Mouse (Mus musculus): ENCODE measurements around the gene Sectm1a.
"Not testable (repeated sequence)": the region's sequence is repeated elsewhere in the genome, so short reads cannot be mapped to it uniquely, and the experiment has no call there.

Gene Sectm1a

DNA sequence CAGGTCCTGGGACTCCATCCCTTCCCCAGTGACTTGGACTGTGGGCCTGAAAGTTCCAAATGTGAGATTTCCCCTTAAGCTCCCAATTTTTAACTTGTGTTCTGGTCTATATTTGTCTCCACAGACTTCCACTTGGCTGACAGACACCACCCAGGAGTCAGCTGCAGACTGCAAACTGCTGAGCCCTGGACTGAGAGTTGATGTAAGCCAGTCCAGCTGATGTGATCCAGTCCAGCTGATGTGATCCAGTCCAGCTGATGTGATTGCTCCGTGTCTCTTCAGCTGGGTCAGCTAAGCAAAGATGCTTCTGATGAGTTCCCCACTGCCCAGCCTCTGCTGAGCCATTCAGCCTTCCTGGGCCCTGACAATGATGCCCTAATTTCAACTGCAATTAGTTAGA lies 29.2 kb downstream of the Sectm1a start:
- DNase-seq (ENCODE audit: inconsistent age in 2 of 2, low spot score in 1 of 2) = no peak

DNA sequence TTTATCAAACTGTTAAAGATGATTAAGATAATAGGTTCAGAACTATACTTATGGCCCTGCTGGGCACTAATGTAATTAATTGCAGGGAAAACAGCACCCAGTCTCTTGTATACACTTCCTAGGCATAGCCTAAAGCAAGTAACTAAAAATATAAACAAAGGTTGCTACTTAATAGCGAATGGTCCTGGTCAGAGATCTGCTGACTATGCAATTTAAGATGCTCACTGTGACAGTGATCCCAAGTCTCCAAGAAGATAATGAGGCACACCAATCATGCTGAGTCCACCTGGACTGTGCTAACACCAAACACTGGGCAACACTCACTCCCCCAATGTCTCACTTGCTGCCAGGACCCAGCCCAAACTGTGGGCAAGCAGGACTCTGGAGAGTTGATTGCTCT lies 31.2 kb downstream of the Sectm1a start:
- no peak for DNase-seq (ENCODE audit: inconsistent age in 2 of 2, low spot score in 1 of 2)

DNA sequence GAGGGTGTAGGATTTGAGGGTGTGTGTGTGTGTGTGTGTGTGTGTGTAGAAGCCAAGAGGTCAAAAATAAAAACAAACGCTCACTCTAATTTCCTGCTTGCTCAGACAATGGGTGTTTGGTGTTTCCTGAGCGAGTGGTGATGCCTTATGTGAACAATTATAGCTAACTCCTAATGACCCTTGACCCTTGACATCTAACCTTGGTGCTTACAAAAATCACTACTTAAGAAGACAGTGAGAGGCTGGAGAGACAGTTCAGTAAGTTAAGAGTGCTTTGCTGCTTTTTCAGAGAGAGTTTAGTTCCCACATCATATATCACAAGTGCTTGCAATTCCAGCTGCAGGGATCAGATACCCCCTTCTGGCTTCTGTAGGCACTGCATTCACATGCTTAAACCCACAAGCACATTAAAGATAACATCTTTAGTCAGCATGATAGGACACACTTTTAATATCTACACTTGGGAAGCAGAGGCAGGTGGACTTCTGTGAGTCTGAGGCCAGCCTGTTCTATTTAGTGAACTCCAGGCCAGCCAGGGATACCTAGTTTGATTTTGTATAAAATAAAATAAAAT lies 33.1 kb downstream of the Sectm1a start:
- DNase-seq (ENCODE audit: inconsistent age in 2 of 2, low spot score in 1 of 2) = peak in 1 of 2 experiments; percentile 63

GRCm38 (mm10) chr11:121045286-121045685 lies 35.7 kb downstream of the Sectm1a start:
- DNase-seq (ENCODE audit: inconsistent age in 2 of 2, low spot score in 1 of 2) = no peak

DNA sequence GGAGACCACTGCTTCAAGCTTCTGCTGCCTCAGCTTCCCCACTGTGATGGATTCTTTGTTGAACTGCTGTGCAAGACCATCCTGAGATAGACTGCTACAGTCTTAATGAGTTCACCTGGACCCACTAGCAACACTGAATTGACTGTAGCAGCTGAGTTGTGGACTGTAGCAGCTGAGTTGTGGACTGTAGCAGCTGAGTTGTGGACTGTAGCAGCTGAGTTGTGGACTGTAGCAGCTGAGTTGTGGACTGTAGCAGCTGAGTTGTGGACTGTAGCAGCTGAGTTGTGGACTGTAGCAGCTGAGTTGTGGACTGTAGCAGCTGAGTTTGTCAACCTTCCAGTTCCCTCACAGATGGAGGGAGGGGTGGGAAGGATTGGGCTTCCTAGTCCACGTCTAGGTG lies 38.0 kb downstream of the Sectm1a start:
- not testable (repeated sequence) for DNase-seq (ENCODE audit: inconsistent age in 2 of 2, low spot score in 1 of 2)

- no peak for DNase-seq (ENCODE audit: inconsistent age in 2 of 2, low spot score in 1 of 2)
Observed at GRCm38 (mm10) chr11:121042480-121042879, 38.5 kb downstream of the Sectm1a start.

GRCm38 (mm10) chr11:121041636-121042035 lies 39.4 kb downstream of the Sectm1a start:
- DNase-seq (ENCODE audit: inconsistent age in 2 of 2, low spot score in 1 of 2) = no peak

GRCm38 (mm10) chr11:121041212-121041611 lies 39.8 kb downstream of the Sectm1a start:
- DNase-seq (ENCODE audit: inconsistent age in 2 of 2, low spot score in 1 of 2) = peak; percentile 87 to 95

- no peak for DNase-seq (ENCODE audit: inconsistent age in 2 of 2, low spot score in 1 of 2)
Observed at GRCm38 (mm10) chr11:121039302-121039701, 41.7 kb downstream of the Sectm1a start, which contains the start of gene Cd7. Gene Cd7, minus strand, starts transcription at chr11:121039418.

DNA sequence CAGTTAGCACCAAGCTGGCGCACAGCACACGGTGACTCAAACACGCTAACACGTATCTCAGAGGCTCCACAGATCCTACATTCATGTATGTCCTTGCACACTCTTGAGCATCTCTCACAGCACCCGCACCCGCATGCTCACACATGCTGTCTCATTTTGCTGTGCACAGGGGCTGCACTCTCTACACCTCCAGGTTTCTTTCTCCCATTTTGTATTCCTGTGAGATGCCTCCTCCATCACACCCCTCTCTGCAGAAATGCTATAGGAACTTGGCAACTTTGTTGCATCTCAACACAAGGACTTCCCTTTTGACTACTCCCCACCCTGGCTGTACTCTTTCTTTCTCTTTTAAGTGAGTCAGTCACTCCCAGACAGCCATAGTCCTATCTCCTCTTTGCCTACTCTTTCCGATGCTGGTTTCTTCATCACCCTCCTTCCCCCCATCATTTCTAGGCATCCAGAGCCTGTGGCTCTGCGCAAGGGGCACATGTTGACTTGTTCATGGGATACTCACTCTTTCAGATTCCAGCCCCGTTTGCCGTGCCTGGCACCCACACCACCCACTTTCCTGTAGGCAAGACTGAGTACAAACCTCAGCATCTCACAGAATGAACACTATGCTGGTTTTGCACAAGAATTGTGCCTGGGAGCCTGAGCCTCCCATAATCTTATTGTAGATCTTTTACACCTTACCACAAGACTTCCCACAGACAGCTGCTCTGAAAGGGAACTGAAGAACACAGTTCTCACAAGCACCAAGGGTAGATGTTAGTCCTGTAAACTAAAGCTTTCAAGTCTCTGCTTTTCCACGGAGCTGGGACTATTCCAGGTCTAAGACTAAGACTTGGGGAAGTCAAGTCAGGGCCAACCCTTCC lies 42.4 kb downstream of the Sectm1a start:
- no peak for DNase-seq (ENCODE audit: inconsistent age in 2 of 2, low spot score in 1 of 2)

- DNase-seq (ENCODE audit: inconsistent age in 2 of 2, low spot score in 1 of 2) = no peak
Observed at GRCm38 (mm10) chr11:121033118-121033517, 47.9 kb downstream of the Sectm1a start.

DNA sequence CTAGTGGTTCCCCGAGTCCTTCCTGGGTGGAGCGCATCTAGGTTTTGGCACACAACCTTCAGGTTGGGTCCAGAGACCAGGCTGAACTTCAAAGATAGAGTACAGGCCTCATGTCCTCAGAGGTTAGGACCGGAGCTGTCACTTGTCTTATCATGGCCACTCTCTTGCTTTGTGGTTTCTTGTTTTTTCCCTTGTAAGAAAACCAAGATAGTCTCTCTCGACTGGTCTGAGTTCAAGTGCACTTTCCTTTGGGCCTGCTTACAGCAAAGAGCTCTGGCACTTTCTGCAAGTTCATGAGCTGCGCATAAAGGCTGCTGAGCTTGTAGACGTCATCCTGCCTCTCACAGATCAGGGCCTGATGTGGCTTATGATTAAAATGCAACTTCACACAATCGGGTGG lies 53.8 kb downstream of the Sectm1a start:
- DNase-seq (ENCODE audit: inconsistent age in 2 of 2, low spot score in 1 of 2) = no peak

GRCm38 (mm10) chr11:121024163-121024562 lies 56.9 kb downstream of the Sectm1a start:
- DNase-seq (ENCODE audit: inconsistent age in 2 of 2, low spot score in 1 of 2) = no peak

- DNase-seq (ENCODE audit: inconsistent age in 2 of 2, low spot score in 1 of 2) = no peak
Observed at GRCm38 (mm10) chr11:121019501-121019900, 61.5 kb downstream of the Sectm1a start.

GRCm38 (mm10) chr11:121017703-121018102 lies 63.3 kb downstream of the Sectm1a start:
- DNase-seq (ENCODE audit: inconsistent age in 2 of 2, low spot score in 1 of 2) = peak; percentile 78 to 84

Data from adrenal gland, adult (tissue).